Mouse (Mus musculus) liver, postnatal 0 days (tissue): Measurements from ENCODE around the gene Prpf19.

ENCODE experiments used
- CTCF ChIP-seq: sonication (generic); IDR thresholded peaks from 2 replicates; pipeline ENCODE4 v1.5.1; 2016; ENCODE audit warnings: antibody characterized with exemption, low read depth
- EP300 ChIP-seq: IDR thresholded peaks from 2 replicates; pipeline ENCODE4 v1.6.1; 2016; ENCODE audit warnings: antibody characterized with exemption, low read depth, mild to moderate bottlenecking

- no peak for TF ChIP-seq CTCF
- no peak for TF ChIP-seq EP300
Measured at GRCm38 (mm10) chr19:10914291-10914690, 19.3 kb downstream of the Prpf19 start.
